Comparison of ENCODE assay signal across 17 mouse cellular contexts in the genomic region with DNA sequence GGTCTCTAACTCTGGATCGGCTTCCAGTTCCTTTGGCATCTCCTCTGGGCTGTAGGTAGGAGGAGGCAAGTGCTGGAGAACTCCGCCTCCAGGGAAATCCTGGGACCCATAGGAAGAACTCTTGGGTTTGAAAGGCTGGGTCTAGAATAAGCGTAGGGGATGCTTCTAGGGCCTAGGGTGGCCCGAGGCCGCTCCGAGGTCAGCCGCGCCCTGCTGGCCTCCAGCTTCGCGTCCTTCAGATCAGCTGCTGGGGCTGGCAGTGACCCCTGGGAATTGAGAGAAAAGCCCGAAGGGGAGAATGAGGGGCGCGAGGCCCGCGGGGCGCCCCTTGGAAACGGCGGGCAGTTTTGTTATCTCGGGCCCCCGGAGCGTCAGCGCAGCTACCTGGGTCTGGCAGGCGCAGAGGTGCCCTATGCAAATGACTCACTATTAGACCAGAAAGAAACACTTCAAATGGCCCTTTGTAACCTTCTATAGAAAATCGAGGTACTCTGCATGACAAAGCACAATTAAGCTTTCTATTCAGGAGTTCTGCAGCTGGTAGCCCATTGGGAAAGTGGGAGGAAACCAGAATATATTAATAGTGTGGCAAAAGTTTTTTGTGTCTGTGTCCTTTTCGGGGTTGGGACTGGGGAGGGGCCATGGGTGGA. TPM values are rescaled to one million over a fixed set of nuclear protein-coding genes. Genes with fewer than 3 reads are reported as not detected.
DNase-seq lines count a peak whose midpoint lies in the region; ATAC-seq and TF ChIP-seq lines count a peak whose summit lies in the region.
"Had no signal": no experiment of that assay in that cellular context is flagged by ENCODE, and none has a peak within 500 bp of the region (broad histone marks: within the 10 kb centered on the region; RNA-seq: fewer than 3 reads in every experiment).

No protein-coding gene starts in this region.

- peaks cover 31% of the 10 kb centered on the region for H3K27me3 ChIP-seq in heart, adult 2 months (ENCODE audit: control insufficient read depth, insufficient read depth, low read length)
- H3K27me3 ChIP-seq in forebrain, postnatal 0 days (ENCODE audit: insufficient read depth, low read length): peaks cover 66% of the 10 kb centered on the region
- peaks cover 89% of the 10 kb centered on the region for H3K27me3 ChIP-seq in midbrain, embryonic 14.5 days (ENCODE audit: control insufficient read depth, insufficient read depth, low read length)

- DNase-seq in heart, adult 11 months: peak; percentile 37
- DNase-seq in heart, adult 2 months: no peak
- peak; percentile 21 for DNase-seq in embryo, embryonic 10 days (ENCODE audit: low spot score)
- DNase-seq in forebrain, postnatal 0 days: peak; percentile 36
- no peak for DNase-seq in midbrain, embryonic 14.5 days
- no peak for DNase-seq in natural killer cell, adult 2 months (ENCODE audit: low spot score in 2 of 2)
- no peak for DNase-seq in cerebellum, postnatal 10 days
- DNase-seq: layer of hippocampus, adult 9-11 months; liver; lung, postnatal 10 days; thymus, postnatal 25 days had no signal

- intact Hi-C loops in heart, adult 2 months (cut with DNase I): loop anchor here (5.0 kb wide), 1 partner anchor 67 kb away; a partner anchor contains a TSS

- no peak overlapping the region for H3K27ac ChIP-seq in heart, adult 2 months
- H3K27ac ChIP-seq in forebrain, postnatal 0 days (ENCODE audit: low read depth, low read length): no peak overlapping the region
- H3K27ac ChIP-seq in midbrain, embryonic 14.5 days (replicated peaks; ENCODE audit: low read depth, low read length): no peak overlapping the region

- 9% methylated on average over 25 of the region's 25 CpGs for WGBS in heart, adult 2 months
- 2% methylated on average over 25 of the region's 25 CpGs for WGBS in forebrain, postnatal 0 days
- under 1% methylated on average over 25 of the region's 25 CpGs for WGBS in midbrain, embryonic 14.5 days

- peak; percentile 53; the same call in 1 of the 2 replicates for ATAC-seq in forebrain, postnatal 0 days
- ATAC-seq in midbrain, embryonic 14.5 days (ENCODE audit: low FRiP score, low TSS enrichment): no peak
- no peak for ATAC-seq in megakaryocyte, adult 5-6 weeks (ENCODE audit: poor library complexity, severe bottlenecking)
- ATAC-seq: intestine, embryonic 16.5 days; Patski had no signal

- H3K79me2 ChIP-seq in heart, adult 2 months (replicated peaks; ENCODE audit: control insufficient read depth, insufficient read depth, low read length): no peaks in the 10 kb centered on the region

- no peaks in the 10 kb centered on the region for H3K9me3 ChIP-seq in forebrain, postnatal 0 days (ENCODE audit: low read length)
- H3K9me3 ChIP-seq in midbrain, embryonic 14.5 days (ENCODE audit: control insufficient read depth, low read length): no peaks in the 10 kb centered on the region

- peaks cover 4% of the 10 kb centered on the region for H3K4me1 ChIP-seq in heart, adult 2 months (ENCODE audit: control insufficient read depth, insufficient read depth, low read length)
- no peaks in the 10 kb centered on the region for H3K4me1 ChIP-seq in forebrain, postnatal 0 days (ENCODE audit: insufficient read depth)
- H3K4me1 ChIP-seq in midbrain, embryonic 14.5 days (ENCODE audit: control insufficient read depth, insufficient read depth, low read length): peaks cover 10% of the 10 kb centered on the region

- H3K36me3 ChIP-seq in heart, adult 2 months (ENCODE audit: control insufficient read depth, insufficient read depth, low read length): no peaks in the 10 kb centered on the region
- no peaks in the 10 kb centered on the region for H3K36me3 ChIP-seq in forebrain, postnatal 0 days (ENCODE audit: insufficient read depth)
- H3K36me3 ChIP-seq in midbrain, embryonic 14.5 days (ENCODE audit: control insufficient read depth, insufficient read depth, low read length): no peaks in the 10 kb centered on the region

- H3K4me3 ChIP-seq in heart, adult 2 months: no peak overlapping the region
- no peak overlapping the region for H3K4me3 ChIP-seq in forebrain, postnatal 0 days (ENCODE audit: low read depth, low read length)
- H3K4me3 ChIP-seq in midbrain, embryonic 14.5 days (replicated peaks; ENCODE audit: low read depth, low read length): no peak overlapping the region

- no peak for TF ChIP-seq EP300 in heart, adult 2 months (IDR thresholded peaks at IDR 0.05; ENCODE audit: insufficient read depth, low read depth, low read length)

- no peak for TF ChIP-seq CTCF in heart, adult 2 months (IDR thresholded peaks at IDR 0.05)
- no peak for TF ChIP-seq CTCF in forebrain, postnatal 0 days (IDR thresholded peaks at IDR 0.05; ENCODE audit: low read depth)

- H3K9ac ChIP-seq in heart, adult 2 months (ENCODE audit: low read depth, low read length): no peak overlapping the region
- no peak overlapping the region for H3K9ac ChIP-seq in forebrain, postnatal 0 days
- no peak overlapping the region for H3K9ac ChIP-seq in midbrain, embryonic 14.5 days (replicated peaks; ENCODE audit: low read length)

- TF ChIP-seq POLR2A in heart, adult 2 months (IDR thresholded peaks at IDR 0.05; ENCODE audit: insufficient read depth, low read depth, low read length): no peak

- peak overlapping the region; percentile 29 for H3K4me2 ChIP-seq in forebrain, postnatal 0 days (ENCODE audit: low read depth)
- peak overlapping the region; percentile 23; the same call in 1 of the 2 replicates for H3K4me2 ChIP-seq in midbrain, embryonic 14.5 days (ENCODE audit: low read length)
- H3K4me2 ChIP-seq: heart, embryonic 11.5 days had no signal

RNA-seq across cellular contexts. Expression of a gene that starts 9.6 kb away (rescaled TPM):
- not detected for total RNA-seq in heart, adult 2 months (2021)
- not detected in 2 replicates for polyA plus RNA-seq in heart, adult 2 months (2012; rRNA removed)
- 1.5 TPM in 2 replicates for total RNA-seq in forebrain, postnatal 0 days (2014; rRNA removed)
- polyA plus RNA-seq in forebrain, postnatal 0 days (2015; fragmentation: Nextera tagmentation; extraction: Ambion mirVana): 1.5 and 1.7 TPM in 2 replicates
- polyA plus RNA-seq in midbrain, embryonic 14.5 days (2014; fragmentation: Nextera tagmentation; extraction: Ambion mirVana): not detected in 2 replicates
- total RNA-seq in megakaryocyte, adult 5-6 weeks (2015): not detected in 2 replicates
- total RNA-seq in megakaryocyte, adult 5-6 weeks (2017): not detected in 2 replicates
- total RNA-seq: neutrophil, adult 5-6 weeks had no signal
- polyA plus RNA-seq: heart, embryonic 11.5 days; intestine, embryonic 16.5 days; Patski; spleen, adult 2 months had no signal

RNA-seq across cellular contexts. Expression of a gene that starts 40.4 kb away (rescaled TPM):
- total RNA-seq in heart, adult 2 months (2021): 10 to 100 TPM; 16.8 to 19.2 TPM
- 3.7 and 8.6 TPM in 2 replicates for polyA plus RNA-seq in heart, adult 2 months (2012; rRNA removed)
- total RNA-seq in forebrain, postnatal 0 days (2014; rRNA removed): 13.3 and 39.1 TPM in 2 replicates
- polyA plus RNA-seq in forebrain, postnatal 0 days (2015; fragmentation: Nextera tagmentation; extraction: Ambion mirVana): 35.8 and 37.7 TPM in 2 replicates
- polyA plus RNA-seq in midbrain, embryonic 14.5 days (2014; fragmentation: Nextera tagmentation; extraction: Ambion mirVana): 45.3 and 50.3 TPM in 2 replicates
- total RNA-seq in megakaryocyte, adult 5-6 weeks (2015): 56.8 and 62.3 TPM in 2 replicates
- total RNA-seq in megakaryocyte, adult 5-6 weeks (2017): 41.4 and 49.9 TPM in 2 replicates

Comparison
In these comparisons a context has a peak if more than half of its experiments do, and no peak if none do; other contexts are left out.
1. DNase-seq: peak in heart, adult 11 months (single experiment), embryo, embryonic 10 days (single experiment) and forebrain, postnatal 0 days (single experiment); none in heart, adult 2 months (0 of 2), midbrain, embryonic 14.5 days (single experiment), natural killer cell, adult 2 months (0 of 2) and cerebellum, postnatal 10 days (0 of 2).